Mouse (Mus musculus): Measurements from ENCODE around the gene Hist1h1d. TPM values are rescaled to one million over a fixed set of nuclear protein-coding genes. Genes with fewer than 3 reads are reported as not detected.

The Hist1h1d gene
- 3.9 TPM for polyA plus RNA-seq (2014; fragmentation: Illumina TruSeq; extraction: RNeasy Lipid Tissue Mini Kit (QIAGEN cat#74804); ENCODE audit: low read depth, low replicate concordance)

GRCm38 (mm10) chr13:23552962-23553361 lies at the start of gene Hist1h1d:
TSS of gene Hist1h1d (plus strand) at chr13:23553262.

DNA sequence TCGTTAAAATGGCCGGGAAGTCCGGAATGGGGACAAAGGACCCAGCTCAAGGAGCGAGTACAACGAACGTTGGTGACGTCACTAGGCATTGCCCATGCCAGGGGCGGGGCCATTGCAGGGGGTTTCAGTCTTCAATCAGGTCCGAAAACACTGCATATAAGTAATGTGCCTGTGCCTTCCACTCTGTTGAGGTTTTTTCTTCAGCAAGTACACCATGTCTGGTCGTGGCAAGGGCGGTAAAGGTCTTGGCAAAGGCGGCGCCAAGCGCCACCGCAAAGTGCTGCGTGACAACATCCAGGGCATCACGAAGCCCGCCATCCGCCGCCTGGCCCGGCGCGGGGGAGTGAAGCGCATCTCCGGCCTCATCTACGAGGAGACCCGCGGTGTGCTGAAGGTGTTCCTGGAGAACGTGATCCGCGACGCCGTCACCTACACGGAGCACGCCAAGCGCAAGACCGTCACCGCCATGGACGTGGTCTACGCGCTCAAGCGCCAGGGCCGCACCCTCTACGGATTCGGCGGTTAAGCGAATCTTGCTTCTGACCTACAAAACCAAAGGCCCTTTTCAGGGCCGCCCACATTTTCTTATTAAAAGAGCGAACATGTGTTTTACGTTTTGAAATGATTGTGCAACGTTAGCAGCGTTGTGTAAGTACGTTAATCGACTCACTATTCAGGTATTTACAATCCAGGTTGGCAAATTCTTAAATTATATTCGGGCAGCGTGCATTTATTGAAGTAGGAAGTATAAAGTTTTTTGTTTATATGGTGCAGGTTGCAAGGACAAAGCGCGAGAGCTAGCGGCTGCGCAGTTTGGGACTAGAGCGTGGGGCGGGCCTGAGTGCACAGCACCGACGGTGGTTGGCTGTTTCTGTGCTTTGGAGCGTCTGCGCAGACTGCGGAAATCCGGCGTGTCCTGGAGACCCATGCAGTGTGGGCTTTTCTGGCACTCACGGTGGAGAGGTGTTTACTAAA lies 21.9 kb upstream of the Hist1h1d start, which contains the start of gene Hist1h4h:
Gene Hist1h4h (plus strand): TSS at position 150 of the 975 bp plus-strand sequence.

DNA sequence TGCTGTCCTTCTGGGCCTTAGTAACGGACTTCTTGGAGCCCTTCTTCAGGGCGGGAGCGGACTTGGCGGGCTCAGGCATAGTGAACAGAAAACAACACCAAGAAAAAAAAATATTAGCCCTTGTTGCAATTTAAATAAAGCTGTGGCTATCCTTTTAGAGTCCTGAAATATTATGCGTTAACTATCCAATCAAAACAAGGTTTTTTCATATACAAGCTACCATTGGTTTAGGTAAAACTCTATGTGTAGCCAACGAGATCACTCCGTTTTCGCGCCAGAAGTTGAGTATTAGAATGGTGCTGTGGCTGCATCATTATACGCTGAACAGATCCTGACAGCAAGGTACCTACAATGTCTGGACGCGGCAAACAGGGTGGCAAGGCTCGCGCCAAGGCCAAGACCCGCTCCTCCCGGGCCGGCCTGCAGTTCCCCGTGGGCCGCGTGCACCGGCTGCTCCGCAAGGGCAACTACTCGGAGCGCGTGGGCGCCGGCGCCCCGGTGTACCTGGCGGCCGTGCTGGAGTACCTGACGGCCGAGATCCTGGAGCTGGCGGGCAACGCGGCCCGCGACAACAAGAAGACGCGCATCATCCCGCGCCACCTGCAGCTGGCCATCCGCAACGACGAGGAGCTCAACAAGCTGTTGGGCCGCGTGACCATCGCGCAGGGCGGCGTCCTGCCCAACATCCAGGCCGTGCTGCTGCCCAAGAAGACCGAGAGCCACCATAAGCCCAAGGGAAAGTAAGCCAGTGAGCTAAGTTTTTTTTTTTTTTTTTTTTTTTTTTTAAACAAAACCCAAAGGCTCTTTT lies 19.3 kb upstream of the Hist1h1d start, which contains the start of gene Hist1h2af:
Gene Hist1h2af (plus strand): TSS at position 347 of the 808 bp plus-strand sequence.

GRCm38 (mm10) chr13:23535137-23536075 lies 17.7 kb upstream of the Hist1h1d start, which contains the start of gene Hist1h3g:
TSS of gene Hist1h3g (plus strand) at chr13:23535422.

DNA sequence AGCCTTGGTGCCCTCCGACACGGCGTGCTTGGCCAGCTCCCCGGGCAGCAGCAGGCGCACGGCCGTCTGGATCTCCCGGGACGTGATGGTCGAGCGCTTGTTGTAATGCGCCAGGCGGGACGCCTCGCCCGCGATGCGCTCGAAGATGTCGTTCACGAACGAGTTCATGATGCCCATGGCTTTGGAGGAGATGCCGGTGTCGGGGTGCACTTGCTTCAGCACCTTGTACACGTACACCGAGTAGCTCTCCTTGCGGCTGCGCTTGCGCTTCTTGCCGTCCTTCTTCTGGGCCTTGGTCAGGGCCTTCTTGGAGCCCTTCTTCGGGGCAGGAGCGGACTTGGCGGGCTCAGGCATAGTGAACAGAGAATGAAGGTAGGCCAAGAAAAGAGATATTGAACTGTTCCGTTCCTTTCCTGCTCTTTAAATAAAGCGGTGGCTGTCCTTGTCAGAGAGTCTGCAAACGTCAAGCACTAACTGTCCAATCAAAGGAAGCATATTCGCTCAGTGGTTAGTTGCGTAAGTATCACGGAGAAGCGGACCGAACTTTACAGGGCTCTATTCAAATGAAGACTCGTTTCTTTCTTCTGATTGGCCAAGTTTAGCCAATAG lies 10.0 kb upstream of the Hist1h1d start, which contains the start of gene Hist1h2bh:
Gene Hist1h2bh (minus strand): TSS at position 394 of the 609 bp plus-strand sequence.

DNA sequence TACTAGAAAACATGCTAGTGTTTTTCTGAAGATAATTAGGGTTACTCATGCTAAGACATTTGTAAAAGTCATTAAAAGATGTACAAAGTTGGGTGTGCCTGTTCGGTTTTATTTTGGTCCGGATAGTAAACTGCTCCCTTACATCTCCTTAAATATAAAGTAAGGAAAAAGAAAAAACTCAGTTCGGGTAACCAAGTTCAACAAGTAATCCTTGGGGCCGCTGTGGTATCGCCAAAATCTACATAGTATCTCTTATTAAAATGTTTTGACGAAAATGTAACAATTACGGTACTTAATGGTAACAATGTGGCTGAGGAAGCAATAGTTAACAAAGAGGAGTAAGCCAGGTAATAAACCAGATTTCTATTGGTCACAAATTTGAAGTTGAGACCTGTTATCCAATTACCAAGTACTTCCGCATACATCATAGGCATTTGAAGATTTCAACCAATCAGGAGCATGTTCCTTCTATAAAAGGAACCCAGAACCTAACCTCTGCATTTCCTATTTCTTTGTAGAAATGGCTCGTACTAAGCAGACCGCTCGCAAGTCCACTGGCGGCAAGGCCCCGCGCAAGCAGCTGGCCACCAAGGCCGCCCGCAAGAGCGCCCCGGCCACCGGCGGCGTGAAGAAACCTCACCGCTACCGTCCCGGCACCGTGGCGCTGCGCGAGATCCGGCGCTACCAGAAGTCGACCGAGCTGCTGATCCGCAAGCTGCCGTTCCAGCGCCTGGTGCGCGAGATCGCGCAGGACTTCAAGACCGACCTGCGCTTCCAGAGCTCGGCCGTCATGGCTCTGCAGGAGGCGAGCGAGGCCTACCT lies 8.9 kb upstream of the Hist1h1d start, which contains the start of gene Hist1h3f:
Gene Hist1h3f (plus strand): TSS at position 88 of the 822 bp plus-strand sequence.

GRCm38 (mm10) chr13:23551146-23551834 lies 1.8 kb upstream of the Hist1h1d start, which contains the start of gene Hist1h4f:
TSS of gene Hist1h4f (minus strand) at chr13:23551648.

GRCm38 (mm10) chr13:23561883-23562659 lies 9.0 kb downstream of the Hist1h1d start, which contains the start of gene Hist1h3e:
TSS of gene Hist1h3e (minus strand) at chr13:23562369.

GRCm38 (mm10) chr13:23571022-23571503 lies 18.0 kb downstream of the Hist1h1d start, which contains the start of the genes Hist1h2ae and Hist1h2bg:
TSS of gene Hist1h2ae (minus strand) at chr13:23571220.
TSS of gene Hist1h2bg (plus strand) at chr13:23571396.

GRCm38 (mm10) chr13:23573898-23574524 lies 20.9 kb downstream of the Hist1h1d start, which contains the start of the genes Hist1h2bf and Hist1h2ad:
TSS of gene Hist1h2bf (minus strand) at chr13:23574196.
TSS of gene Hist1h2ad (plus strand) at chr13:23574381.

GRCm38 (mm10) chr13:23575271-23575851 lies 22.3 kb downstream of the Hist1h1d start, which contains the start of gene Hist1h3d:
TSS of gene Hist1h3d (plus strand) at chr13:23575763.

DNA sequence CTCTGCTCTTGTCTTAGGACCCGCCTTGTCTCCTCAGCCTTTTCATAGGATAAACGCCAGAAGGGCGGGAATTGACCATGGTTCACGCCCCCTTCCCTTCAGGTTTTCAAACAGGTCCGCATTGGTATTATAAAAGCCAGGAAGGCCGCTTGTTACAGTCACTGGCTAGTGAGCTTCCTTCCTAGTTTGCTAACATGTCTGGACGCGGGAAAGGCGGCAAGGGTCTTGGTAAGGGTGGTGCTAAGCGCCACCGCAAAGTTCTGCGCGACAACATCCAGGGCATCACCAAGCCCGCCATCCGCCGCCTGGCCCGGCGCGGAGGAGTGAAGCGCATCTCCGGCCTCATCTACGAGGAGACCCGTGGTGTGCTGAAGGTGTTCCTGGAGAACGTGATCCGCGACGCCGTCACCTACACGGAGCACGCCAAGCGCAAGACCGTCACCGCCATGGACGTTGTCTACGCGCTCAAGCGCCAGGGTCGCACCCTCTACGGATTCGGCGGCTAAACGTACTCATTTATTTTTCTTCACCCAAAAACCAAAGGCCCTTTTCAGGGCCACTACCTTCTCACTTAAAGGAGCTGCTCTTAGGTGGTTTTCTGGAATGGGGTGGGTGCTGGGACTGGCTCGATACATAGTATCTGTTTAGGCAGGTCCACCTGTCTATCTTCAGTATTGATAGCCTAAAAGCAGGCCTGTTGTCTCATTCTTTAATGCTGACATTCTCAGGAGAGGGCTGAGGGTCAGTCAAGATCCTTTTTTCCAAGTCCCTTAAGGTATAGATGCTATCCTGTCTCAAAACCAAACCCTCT lies 28.6 kb downstream of the Hist1h1d start, which contains the start of gene Hist1h4d:
Gene Hist1h4d (plus strand): TSS at position 191 of the 811 bp plus-strand sequence.

Data from sigmoid colon, adult 10 weeks (tissue).